Mouse (Mus musculus) cerebellum, adult 9-11 months (tissue): Measurements from ENCODE around the gene Cstb.

Experiments used
- DNase-seq: peaks from one replicate; pipeline ENCODE4 v3.0.0; 2022

Gene Cstb

GRCm38 (mm10) chr10:78418791-78419190, 6.7 kb upstream of the Cstb start:
- no peak for DNase-seq

DNA sequence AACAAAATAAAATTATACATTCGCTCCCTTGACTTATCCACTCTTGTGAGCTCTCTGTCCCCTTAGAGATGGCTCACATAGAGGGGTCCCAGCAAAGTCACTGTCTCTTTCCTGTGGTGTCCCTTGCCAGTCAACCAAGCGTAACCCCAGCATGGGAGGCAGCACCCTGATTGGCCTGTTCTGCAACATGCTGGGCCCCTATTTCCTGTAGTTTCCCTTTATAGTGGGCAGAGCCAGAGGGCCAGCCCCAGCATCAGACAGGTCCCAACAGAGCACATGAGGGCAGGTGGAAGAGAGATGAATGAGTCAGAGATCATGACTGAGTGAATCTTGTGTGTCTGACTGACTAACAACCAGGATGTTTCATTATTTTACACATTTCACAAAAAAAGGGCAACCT, 4.5 kb upstream of the Cstb start:
- no peak for DNase-seq

- DNase-seq: no peak
Measured at GRCm38 (mm10) chr10:78422614-78423013, 2.9 kb upstream of the Cstb start.

- DNase-seq: peak; percentile 50
Measured at GRCm38 (mm10) chr10:78426117-78426735, 757 bp downstream of the Cstb start.

DNA sequence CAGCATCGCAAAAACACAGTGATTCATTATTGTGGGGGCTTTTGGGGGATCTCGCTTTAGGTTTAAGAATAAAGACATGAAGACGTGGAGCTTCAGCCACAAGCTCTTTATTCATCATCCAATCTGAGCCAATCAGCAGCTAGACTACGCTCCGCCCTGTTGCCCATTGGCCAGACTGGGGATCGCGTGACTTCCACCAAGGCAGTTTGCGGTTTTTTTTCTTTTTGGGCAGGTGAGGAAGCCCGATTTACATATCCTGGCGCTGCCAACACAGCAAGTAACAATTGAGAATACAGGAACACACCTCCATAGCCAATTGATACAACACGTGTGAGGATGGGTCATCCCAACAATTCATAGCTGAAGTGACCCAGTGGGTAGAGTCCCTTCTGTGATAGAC, 2.6 kb downstream of the Cstb start:
- no peak for DNase-seq

DNA sequence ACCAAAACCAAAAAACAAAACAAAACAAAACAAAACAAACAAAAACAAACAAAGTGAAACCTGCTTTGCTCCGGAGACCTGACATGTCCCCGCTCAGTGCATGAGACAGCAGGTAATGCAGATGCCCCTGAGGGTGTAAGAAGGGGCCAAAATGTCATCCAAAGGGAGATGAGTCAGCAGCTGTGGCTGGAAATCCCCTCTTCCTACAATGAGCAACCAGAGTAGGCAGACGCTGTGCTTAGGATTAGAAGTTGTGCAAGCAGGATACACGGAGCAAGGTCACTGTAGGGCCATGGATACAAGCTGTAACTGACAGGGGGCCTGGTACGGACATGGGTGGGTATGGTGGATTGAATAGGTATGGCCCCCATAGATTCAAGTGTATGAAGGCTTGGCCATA, 3.7 kb downstream of the Cstb start:
- no peak for DNase-seq

DNA sequence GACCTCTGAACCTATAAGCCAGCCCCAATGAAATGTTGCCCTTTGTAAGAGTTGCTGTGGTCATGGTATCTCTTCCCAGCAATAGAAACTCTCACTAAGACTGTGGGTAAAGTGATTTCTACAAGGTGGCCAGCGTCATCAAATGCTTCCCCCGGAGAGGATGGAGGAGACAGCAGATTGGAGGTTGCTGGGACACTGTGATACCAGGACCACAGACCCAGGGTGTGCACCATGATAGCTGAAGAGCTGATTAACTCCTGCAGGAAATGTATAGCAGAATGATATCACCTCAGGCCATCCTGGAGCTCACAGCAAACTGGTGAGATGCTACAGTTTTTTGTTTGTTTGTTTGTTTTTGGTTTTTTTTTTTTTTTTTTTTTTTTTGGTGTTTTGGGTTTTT, 4.3 kb downstream of the Cstb start:
- no peak for DNase-seq

GRCm38 (mm10) chr10:78432853-78433252, 7.4 kb downstream of the Cstb start:
- DNase-seq: no peak

DNA sequence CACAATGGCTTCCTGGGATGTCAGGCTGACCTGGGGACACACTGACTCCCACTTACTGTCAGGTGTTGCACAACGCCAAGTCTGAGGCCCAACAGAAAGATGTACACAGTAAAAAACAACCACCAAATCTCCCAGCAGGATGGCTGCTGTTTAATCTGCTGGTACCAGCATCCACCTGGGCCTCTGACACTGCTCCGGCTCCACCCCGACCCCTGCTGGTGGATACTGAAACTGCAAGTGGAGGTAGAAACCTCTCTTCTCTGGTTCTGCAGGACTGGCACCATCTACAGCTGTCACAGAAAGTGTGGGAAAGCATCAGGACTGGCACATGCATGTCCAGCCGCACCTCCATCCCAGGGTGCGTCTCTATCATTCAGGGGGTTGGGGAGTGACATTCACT, 12.6 kb downstream of the Cstb start:
- peak; percentile 79 for DNase-seq

DNA sequence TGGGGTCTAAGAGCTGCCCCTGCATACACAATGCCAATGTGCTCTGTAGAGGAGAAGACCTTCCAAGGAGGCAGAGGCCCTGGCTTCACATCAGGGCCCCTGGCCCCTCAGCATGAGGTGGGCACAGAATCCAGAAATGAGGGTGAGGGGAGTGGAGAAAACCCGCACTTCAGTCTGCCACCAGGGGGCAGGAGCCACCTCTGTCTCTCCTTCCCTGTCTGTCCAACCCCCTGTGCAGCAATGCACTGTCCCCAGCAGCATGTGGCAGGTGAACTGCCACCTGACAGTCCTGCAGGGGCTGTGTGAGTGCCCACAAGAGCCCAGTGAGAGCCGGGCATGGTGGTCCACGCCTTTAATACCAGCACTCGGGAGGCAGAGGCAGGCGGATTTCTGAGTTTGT, 14.1 kb downstream of the Cstb start:
- DNase-seq: no peak

DNA sequence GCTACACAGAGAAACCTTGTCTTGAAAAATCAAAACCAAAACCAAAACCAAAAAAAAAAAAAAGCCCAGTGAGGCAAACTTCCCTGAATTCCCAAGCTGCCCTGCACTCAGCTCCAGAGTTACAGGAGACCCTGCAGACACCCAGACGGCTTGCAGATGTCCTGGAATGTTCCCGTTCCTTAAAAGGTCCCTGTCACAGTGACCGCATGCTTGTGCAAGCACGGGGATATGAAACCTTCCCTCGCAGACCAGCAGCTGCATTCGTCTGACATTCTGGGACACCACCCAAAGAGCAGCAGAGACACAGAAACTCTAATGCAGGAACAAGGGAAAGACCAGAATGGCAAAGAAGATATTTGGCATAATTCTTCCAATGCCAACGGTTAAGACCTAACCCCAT, 14.5 kb downstream of the Cstb start:
- DNase-seq: no peak

DNA sequence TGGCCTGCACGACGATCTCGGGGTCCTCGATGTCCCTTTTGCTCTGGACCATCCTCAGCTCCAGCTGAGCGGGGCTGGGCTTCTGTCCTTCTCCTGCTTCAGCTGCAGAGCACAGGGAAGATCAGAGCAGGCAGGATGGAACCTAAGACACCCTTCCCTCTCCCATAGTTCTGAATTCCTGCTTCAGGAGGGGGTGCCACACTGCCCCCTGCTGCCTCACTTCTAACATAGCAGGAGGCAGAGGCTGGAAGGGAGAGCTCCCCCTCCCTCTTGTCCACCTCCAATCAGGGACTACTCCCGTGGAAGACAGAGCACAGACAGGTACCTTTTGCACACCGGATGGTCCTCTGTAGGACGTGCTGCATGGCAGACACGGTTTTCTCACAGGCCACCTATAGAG, 15.3 kb downstream of the Cstb start:
- DNase-seq: no peak

DNA sequence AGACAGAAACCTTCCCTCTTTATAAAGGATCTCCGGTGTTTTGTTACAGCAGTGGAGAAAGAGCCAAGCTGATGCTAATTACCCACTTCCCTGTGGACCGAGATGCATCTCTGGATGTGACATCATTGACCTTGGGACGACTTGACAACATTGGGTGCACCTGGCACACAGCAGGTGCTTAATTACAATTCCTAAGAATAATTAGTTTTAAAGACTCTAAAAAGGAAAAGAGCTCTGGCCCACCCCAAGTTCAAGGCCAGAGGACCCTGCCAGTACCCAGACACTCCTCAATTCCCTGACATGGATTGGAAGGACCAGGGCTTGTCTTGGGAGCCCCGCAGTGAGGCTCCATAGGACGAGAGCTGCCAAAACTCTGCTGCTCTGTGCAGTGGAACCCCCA, 16.1 kb downstream of the Cstb start:
- DNase-seq: no peak

DNA sequence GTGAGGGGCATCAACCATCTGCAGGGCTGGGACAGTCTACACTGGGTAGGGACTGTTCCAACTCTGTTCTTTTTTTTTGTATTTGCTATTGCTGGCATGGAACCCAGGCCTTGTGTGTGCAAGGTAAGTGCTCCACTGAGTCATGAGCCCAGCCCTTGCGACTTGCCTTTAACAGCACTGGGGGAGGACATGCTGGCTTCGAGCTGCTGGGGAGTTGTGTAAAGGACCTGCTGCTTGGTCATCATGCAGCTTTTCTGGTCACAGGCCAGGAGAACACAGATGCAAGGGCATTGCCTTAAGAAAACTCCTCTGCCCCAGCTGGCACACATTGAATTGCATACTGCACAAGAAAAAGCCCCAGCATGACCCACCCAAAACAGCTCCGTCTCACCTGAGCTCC, 16.8 kb downstream of the Cstb start:
- DNase-seq: no peak

DNA sequence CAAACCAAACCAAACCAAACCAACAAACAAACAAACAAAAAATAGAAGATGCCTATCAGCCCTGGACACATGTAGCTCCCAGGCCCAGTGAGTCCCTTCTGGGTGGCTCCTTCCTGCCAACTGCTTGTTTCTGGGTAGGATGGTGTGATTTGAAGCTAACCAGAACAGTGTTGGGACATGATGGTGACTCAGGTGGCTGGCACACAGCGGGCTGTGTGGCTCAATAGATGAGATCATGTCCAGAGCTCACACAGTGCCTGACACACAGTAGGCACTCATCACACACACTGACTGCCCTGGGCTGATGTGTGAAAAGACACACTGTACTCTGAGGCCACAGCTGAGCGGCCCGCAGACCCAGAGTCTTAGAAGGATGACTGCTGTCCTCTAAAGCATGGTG, 20.7 kb downstream of the Cstb start:
- no peak for DNase-seq

DNA sequence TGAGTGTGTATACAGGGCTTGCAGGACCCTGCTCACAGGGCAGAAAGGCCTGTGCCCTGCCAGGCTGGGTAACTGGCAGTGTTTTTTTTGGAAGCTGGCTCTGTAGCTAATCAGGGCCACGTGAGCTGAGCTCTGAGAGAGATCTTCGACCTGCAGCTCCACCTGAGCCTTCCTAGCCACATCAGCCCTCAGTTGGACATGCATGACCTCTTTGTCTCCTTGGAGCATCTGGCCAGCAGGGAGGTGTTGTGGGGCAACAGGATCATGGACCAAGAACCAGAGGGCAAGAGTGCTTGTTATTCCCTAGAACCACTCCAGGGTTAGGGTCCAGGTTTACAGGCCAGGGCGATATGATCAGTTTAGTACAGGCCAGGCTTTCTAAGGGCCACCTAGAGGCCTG, 21.9 kb downstream of the Cstb start:
- DNase-seq: no peak

- DNase-seq: no peak
Measured at GRCm38 (mm10) chr10:78450761-78451160, 25.3 kb downstream of the Cstb start.

- DNase-seq: no peak
Measured at GRCm38 (mm10) chr10:78452641-78453040, 27.2 kb downstream of the Cstb start.

GRCm38 (mm10) chr10:78456696-78457095, 31.2 kb downstream of the Cstb start:
- no peak for DNase-seq

- no peak for DNase-seq
Measured at GRCm38 (mm10) chr10:78457495-78458347, 32.3 kb downstream of the Cstb start.

DNA sequence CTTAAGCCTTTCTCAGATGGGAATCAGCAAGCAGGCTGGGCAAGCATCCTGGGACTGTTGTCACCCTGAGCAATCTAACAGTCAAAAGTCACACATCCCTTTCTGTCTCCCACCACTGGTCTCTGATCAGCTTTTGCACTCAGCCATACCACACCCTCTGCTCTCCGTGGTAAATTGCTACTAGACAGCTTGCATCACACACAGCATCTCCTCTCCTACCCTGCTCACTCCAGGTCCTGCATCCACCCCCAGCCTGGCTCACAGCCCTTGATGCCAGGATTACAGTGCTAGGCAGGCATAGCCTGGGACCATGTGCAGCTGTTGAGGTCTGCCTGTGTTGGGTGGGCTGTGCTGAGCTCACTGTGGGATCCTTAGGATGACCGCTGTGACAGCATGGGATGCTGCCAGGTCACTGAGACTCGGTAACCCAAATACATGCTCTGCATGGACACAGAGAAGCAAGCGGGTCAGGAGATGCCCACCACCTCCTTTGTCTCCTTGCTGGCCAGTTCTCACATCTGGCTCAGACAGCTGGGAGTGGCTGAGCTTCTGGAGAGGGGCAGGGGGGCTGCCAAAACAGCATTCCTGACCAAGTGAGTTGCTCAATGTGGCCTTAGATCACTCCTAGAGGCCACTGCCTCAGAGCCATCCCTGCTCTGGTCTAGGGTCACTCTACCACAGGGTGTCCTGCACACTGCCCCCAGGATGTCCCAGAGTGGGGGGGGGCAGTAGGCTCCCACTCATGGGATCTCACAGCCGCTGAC, 33.1 kb downstream of the Cstb start:
- no peak for DNase-seq

DNA sequence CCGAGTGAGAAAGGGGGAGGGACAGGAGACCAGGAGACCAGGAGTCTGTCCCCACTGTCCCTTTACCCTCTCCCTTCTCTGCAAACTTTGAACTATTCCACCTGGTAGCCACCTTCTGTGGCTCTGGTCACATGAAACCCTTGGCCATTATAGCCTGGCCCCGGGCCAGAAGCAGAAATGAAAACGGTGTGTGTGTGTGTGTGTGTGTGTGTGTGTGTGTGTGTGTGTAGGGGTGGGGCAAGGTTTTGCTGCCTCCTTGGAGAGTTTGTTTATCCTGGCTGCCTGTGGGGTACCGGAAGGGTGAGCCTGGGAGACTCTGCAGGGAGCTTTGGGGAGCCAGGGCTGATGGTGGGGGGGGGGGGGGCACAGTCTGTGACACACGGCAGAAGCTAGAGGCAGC, 35.0 kb downstream of the Cstb start:
- DNase-seq: no peak

- peak; percentile 58 for DNase-seq
Measured at GRCm38 (mm10) chr10:78461767-78462166, 36.3 kb downstream of the Cstb start.
